Mouse (Mus musculus) testis, adult 2 months (tissue): ENCODE data around the gene Mboat1.

ENCODE experiments used
- CTCF ChIP-seq: fragments of 200-500 bp; IDR thresholded peaks from 2 replicates; pipeline ENCODE4 v1.5.1; 2012; ENCODE audit warnings: low read depth, mild to moderate bottlenecking, inconsistent platforms, low read length, moderate library complexity; ENCODE audit not compliant: control insufficient read depth, insufficient read depth, insufficient replicate concordance
- POLR2A ChIP-seq: fragments of 200-500 bp; IDR thresholded peaks from 2 replicates; pipeline ENCODE4 v1.6.1; 2012; ENCODE audit warnings: low read depth, mild to moderate bottlenecking, inconsistent platforms, low read length, moderate library complexity; ENCODE audit not compliant: control insufficient read depth

DNA sequence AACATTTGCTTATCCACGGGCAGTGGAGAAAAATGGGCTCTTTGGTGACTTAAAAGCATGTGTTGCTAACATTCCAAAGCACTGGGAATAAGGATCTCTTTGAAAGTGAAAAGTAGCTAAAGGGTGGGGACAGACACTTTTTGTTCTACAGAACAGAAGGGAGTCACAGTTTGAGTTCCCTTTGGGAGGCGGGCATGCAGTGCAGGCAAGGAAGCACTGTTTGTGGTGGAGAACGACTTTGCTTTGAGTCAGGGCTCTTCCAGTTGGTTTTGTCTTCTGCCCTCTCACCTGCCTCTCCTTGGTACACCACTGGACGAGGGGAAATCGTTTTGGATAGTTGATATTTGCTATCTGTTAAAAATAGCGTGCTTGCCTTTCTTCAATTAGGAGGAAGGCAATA lies 49.7 kb downstream of the Mboat1 start:
- no peak for TF ChIP-seq CTCF
- no peak for TF ChIP-seq POLR2A
